Mouse (Mus musculus) neural tube, embryonic 13.5 days (tissue): ENCODE results near the gene Sgsm3. TPM values are rescaled to one million over a fixed set of nuclear protein-coding genes. Genes with fewer than 3 reads are reported as not detected.

Source experiments
- ATAC-seq: fragments of 200-750 bp; cut with Nextera tagmentation; 2 replicates; pipeline ENCODE4 v1.8.0; 2017; ENCODE audit warnings: low read depth, mild to moderate bottlenecking, moderate TSS enrichment, moderate library complexity
- H3K27ac ChIP-seq: fragments of 300-500 bp; sonication (generic); replicated peaks from 2 replicates; pipeline ENCODE4 v1.5.1; 2015; ENCODE audit warnings: moderate library complexity, mild to moderate bottlenecking, inconsistent platforms
- H3K27me3 ChIP-seq: fragments of 300-500 bp; sonication (generic); 2 replicates; pipeline ENCODE4 v1.6.1; 2015; ENCODE audit warnings: mild to moderate bottlenecking, inconsistent platforms
- H3K36me3 ChIP-seq: fragments of 300-500 bp; sonication (generic); 2 replicates; pipeline ENCODE4 v1.6.1; 2015; ENCODE audit warnings: mild to moderate bottlenecking, inconsistent platforms
- H3K4me1 ChIP-seq: fragments of 300-500 bp; sonication (generic); replicated peaks from 2 replicates; pipeline ENCODE4 v1.6.1; 2015; ENCODE audit warnings: inconsistent platforms
- H3K4me2 ChIP-seq: fragments of 300-500 bp; sonication (generic); 2 replicates; pipeline ENCODE4 v1.6.1; 2015; ENCODE audit warnings: inconsistent platforms, mild to moderate bottlenecking, moderate library complexity
- H3K4me3 ChIP-seq: fragments of 300-500 bp; sonication (generic); 2 replicates; pipeline ENCODE4 v1.5.1; 2015; ENCODE audit warnings: mild to moderate bottlenecking, inconsistent platforms
- H3K9ac ChIP-seq: fragments of 300-500 bp; sonication (generic); 2 replicates; pipeline ENCODE4 v1.6.1; 2015; ENCODE audit warnings: moderate library complexity, mild to moderate bottlenecking, inconsistent platforms
- H3K9me3 ChIP-seq: fragments of 300-500 bp; sonication (generic); 2 replicates; pipeline ENCODE4 v1.6.1; 2016; ENCODE audit warnings: inconsistent platforms
- WGBS: fragments of 180-500 bp; shearing (Covaris S2); methylation state at CpG from one replicate; pipeline ENCODE4 v1.1.7; 2015; 5-methylcytosine and 5-hydroxymethylcytosine counted together
- polyA plus RNA-seq: library from polyadenylated mRNA; unstranded; fragments of >200 nt; fragmentation: Nextera tagmentation; extraction: Ambion mirVana; gene quantifications from 2 replicates; pipeline ENCODE4 v1.2.1, GENCODE M21; 2015

The Sgsm3 gene
- polyA plus RNA-seq, 1 experiment from 2014 or later: 55.8 TPM

DNA sequence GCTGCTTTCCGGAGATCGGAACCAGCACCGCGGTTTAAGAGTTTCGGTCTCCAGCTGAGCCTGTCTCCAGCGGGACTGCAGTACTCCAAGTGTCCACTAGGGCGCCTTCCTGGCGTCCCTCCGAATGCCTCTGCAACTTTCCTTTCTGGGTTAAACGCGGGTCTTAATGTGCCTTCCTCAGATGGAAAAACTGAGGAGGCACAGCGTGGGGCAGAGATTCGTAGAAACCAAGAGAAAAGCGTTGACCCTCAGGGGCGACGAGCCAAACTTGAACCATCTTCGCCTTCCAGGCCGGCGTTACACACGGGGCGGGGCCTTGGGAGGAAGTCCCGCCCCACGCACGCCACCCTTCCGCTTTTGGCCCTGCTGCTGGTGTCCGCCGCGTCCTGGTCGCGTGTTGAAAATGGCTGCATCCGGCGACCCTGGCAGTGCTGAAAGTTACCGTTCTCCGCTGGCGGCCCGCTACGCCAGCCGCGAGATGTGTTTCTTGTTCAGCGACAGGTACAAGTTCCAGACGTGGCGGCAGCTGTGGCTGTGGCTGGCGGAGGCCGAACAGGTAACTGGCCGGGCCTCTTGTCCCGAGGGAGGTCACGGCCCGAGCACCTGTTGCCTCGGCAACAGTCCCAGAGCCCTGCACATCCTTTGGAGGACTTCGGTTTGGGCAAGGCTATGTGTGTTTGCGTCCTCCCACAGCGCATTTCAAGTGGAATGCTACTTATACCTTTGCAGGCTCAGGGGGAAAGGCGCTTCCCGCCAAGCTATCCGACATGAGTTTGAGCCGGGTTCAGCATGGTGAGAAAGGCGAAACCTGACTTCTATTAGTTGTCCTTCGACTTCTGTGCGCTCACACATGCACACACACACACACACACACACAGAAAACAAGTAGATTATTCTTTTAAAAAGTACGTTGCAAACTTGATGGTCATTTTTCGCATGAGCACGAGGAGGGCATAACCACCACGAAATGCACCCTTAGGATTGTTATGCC lies 29.1 kb upstream of the Sgsm3 start, which contains the start of gene Adsl:
Gene Adsl (plus strand): TSS at position 346 of the 991 bp plus-strand sequence.
- whole genome bisulfite sequencing: under 1% methylated on average over 63 of the region's 63 CpGs
- Histone ChIP-seq H3K27ac (peak within 1 kb of the TSS; percentile 74), H3K36me3 (peaks cover 14% of the 10 kb centered on the region), H3K4me3 (peak within 1 kb of the TSS; percentile 92), H3K27me3 (no peaks in the 10 kb centered on the region), H3K9ac (peak within 1 kb of the TSS; percentile 81), H3K9me3 (no peaks in the 10 kb centered on the region), H3K4me1 (peaks cover 18% of the 10 kb centered on the region), H3K4me2 (peak within 1 kb of the TSS; percentile 77)
- peak; percentile 96 for ATAC-seq

- H3K4me2 ChIP-seq: peak overlapping the region; percentile 77
- peaks cover 24% of the 10 kb centered on the region for H3K36me3 ChIP-seq
- ATAC-seq: no peak
- no peak overlapping the region for H3K27ac ChIP-seq
- H3K9ac ChIP-seq: peak overlapping the region; percentile 81
- H3K9me3 ChIP-seq: no peaks in the 10 kb centered on the region
- H3K4me1 ChIP-seq: peaks cover 18% of the 10 kb centered on the region
- H3K27me3 ChIP-seq: no peaks in the 10 kb centered on the region
- H3K4me3 ChIP-seq: peak overlapping the region; percentile 92
- WGBS: 76% methylated on average over 4 of the region's 4 CpGs
Measured at GRCm38 (mm10) chr15:80949431-80949830, 28.1 kb upstream of the Sgsm3 start.

- H3K4me1 ChIP-seq: peaks cover 18% of the 10 kb centered on the region
- H3K9ac ChIP-seq: no peak overlapping the region
- peaks cover 30% of the 10 kb centered on the region for H3K36me3 ChIP-seq
- 86% methylated on average over 7 of the region's 7 CpGs for WGBS
- no peak overlapping the region for H3K4me2 ChIP-seq
- no peaks in the 10 kb centered on the region for H3K27me3 ChIP-seq
- H3K4me3 ChIP-seq: peak overlapping the region; percentile 92; the same call in 1 of the 2 replicates
- H3K9me3 ChIP-seq: no peaks in the 10 kb centered on the region
- no peak for ATAC-seq
- H3K27ac ChIP-seq: no peak overlapping the region
Measured at GRCm38 (mm10) chr15:80950055-80950454, 27.5 kb upstream of the Sgsm3 start.

- H3K36me3 ChIP-seq: peaks cover 60% of the 10 kb centered on the region
- H3K27me3 ChIP-seq: no peaks in the 10 kb centered on the region
- no peak overlapping the region for H3K27ac ChIP-seq
- no peak for ATAC-seq
- H3K4me3 ChIP-seq: no peak overlapping the region
- no peak overlapping the region for H3K4me2 ChIP-seq
- whole genome bisulfite sequencing: 94% methylated on average over 9 of the region's 9 CpGs
- no peak overlapping the region for H3K9ac ChIP-seq
- H3K9me3 ChIP-seq: no peaks in the 10 kb centered on the region
- peaks cover 14% of the 10 kb centered on the region for H3K4me1 ChIP-seq
Measured at GRCm38 (mm10) chr15:80953971-80954370, 23.6 kb upstream of the Sgsm3 start.

DNA sequence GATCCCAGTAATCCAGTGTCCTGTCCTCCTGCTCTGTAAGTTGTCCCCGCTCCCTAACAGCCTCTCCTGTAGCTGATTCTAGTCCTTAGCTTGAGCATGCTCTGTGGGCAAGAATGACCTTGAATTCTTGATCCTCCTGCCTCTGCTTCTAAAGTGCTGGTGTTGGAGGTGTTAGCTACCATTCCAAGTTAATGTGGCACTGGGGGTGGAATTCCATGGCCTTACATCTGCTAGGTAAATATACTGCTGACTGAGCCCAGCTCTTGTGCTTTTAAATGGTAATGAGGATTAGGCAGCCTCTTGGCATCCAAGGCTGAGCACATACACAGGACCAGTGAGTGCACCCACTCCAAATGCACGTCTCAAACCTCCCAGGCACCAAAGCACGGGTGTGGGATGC lies 22.7 kb upstream of the Sgsm3 start:
- Histone ChIP-seq H3K4me1 (peaks cover 6% of the 10 kb centered on the region), H3K4me2 (no peak overlapping the region), H3K4me3 (no peak overlapping the region), H3K27ac (no peak overlapping the region), H3K9ac (no peak overlapping the region), H3K27me3 (no peaks in the 10 kb centered on the region), H3K36me3 (peaks cover 69% of the 10 kb centered on the region), H3K9me3 (no peaks in the 10 kb centered on the region)
- 93% methylated on average over 3 of the region's 3 CpGs for WGBS
- no peak for ATAC-seq

DNA sequence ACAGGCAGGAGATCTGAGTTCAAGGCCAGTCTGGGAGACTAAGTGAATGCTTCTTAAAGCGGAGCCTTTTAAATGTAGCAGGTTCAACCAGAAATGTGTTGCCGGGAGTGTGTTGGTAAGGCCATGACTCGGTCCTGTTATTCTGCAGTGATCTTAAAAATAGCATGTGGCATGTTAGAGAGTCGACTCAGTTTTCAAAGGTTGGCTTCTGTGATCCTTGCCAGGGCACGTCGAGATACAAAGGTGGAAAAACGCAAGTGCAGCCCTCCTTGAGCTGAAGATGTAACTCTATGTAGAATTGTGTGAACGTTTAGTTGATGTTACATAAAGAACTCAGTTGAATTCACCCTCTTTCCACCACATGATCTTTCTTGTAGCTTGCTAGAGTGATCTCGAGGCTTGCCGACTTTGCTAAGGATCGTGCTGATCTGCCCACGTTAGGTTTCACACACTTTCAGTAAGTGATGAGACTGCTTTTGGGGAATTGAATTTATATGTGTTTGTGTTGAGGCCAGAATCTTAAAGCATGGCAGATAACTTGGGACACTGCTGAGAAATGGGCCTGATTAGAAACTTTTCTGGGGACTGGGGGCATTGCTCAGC lies 21.6 kb upstream of the Sgsm3 start:
- Histone ChIP-seq H3K4me1 (no peaks in the 10 kb centered on the region), H3K27ac (no peak overlapping the region), H3K9ac (no peak overlapping the region), H3K4me2 (no peak overlapping the region), H3K27me3 (no peaks in the 10 kb centered on the region), H3K9me3 (no peaks in the 10 kb centered on the region), H3K4me3 (no peak overlapping the region), H3K36me3 (peaks cover 80% of the 10 kb centered on the region)
- 97% methylated on average over 12 of the region's 12 CpGs for WGBS
- no peak for ATAC-seq

DNA sequence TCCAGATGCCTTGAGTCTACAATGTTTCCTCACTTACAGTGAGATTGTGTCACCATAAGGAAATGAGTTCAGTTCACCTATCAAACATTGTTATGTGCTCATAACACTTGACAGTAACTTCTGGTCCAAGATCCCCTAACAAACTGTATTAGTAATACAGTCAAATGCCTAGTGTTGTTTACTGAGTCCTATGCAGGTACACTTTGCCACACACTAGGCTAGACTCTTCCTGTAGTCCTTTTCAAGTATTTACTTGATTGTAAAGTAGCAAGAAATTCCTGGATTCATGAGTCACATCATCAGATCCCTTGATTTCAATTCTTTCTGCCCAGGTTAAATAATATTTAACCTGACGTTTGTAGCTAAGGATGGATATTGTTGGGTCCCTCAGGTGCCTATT lies 8.2 kb upstream of the Sgsm3 start:
- no peak overlapping the region for H3K4me3 ChIP-seq
- H3K4me1 ChIP-seq: no peaks in the 10 kb centered on the region
- no peak overlapping the region for H3K27ac ChIP-seq
- 88% methylated on average over 1 of the region's 1 CpGs for WGBS
- no peaks in the 10 kb centered on the region for H3K9me3 ChIP-seq
- no peak overlapping the region for H3K9ac ChIP-seq
- no peaks in the 10 kb centered on the region for H3K27me3 ChIP-seq
- no peak overlapping the region for H3K4me2 ChIP-seq
- peaks cover 59% of the 10 kb centered on the region for H3K36me3 ChIP-seq
- no peak for ATAC-seq

DNA sequence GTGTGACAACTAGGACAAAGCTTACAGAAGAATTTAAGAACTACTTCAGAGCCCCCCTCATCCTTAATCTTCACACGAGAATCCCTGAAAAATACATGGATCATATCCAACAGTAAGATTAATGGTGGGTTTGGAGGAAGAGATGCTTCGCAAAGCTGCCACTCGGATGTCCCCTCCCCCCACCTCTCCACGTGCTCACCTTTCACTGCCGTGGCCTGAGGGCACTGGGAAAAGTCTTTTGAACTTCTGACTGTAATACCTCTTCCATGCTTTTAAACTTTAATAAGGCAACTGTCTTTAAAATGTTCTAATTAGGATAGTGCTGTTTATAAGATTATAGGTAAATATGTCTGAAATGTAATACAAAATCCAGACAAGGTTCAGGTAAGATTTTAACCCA lies 3.3 kb upstream of the Sgsm3 start:
- Histone ChIP-seq H3K4me3 (no peak overlapping the region), H3K9me3 (no peaks in the 10 kb centered on the region), H3K27me3 (no peaks in the 10 kb centered on the region), H3K4me1 (peaks cover 14% of the 10 kb centered on the region), H3K4me2 (no peak overlapping the region), H3K9ac (no peak overlapping the region), H3K36me3 (peaks cover 17% of the 10 kb centered on the region), H3K27ac (no peak overlapping the region)
- no peak for ATAC-seq
- 52% methylated on average over 5 of the region's 5 CpGs for WGBS

- H3K4me2 ChIP-seq: no peak overlapping the region
- no peaks in the 10 kb centered on the region for H3K9me3 ChIP-seq
- H3K36me3 ChIP-seq: peaks cover 3% of the 10 kb centered on the region; the same call in 1 of the 2 replicates
- H3K27me3 ChIP-seq: no peaks in the 10 kb centered on the region
- 84% methylated on average over 3 of the region's 3 CpGs for WGBS
- H3K4me1 ChIP-seq: peaks cover 18% of the 10 kb centered on the region
- H3K9ac ChIP-seq: 0 out of 2 replicates have a peak overlapping the region, but pooled peaks have one; percentile 13
- H3K27ac ChIP-seq: no peak overlapping the region
- no peak for ATAC-seq
- no peak overlapping the region for H3K4me3 ChIP-seq
Measured at GRCm38 (mm10) chr15:80975666-80976065, 1.9 kb upstream of the Sgsm3 start.

DNA sequence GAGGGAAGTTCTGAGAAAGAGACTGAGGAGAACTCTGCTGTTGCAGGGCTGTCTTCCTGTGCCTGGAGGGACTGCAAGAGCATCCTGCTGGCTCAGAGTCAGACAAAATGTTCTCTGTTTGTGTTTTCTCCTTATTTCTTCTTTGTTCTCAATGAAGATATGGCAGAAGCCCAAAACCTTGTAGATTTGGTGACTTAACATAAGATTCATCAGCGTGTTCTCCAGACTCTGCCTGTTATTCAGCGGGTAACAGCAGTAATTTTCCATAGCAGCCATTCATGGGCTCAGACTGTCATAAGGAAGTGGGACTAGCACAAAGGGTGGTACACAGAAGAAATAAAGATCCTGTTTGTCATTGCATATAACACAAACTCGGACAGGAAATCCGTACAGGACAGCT lies 2.0 kb downstream of the Sgsm3 start:
- Histone ChIP-seq H3K36me3 (no peaks in the 10 kb centered on the region), H3K9me3 (no peaks in the 10 kb centered on the region), H3K27ac (no peak overlapping the region), H3K4me3 (no peak overlapping the region), H3K4me1 (peaks cover 18% of the 10 kb centered on the region), H3K9ac (no peak overlapping the region), H3K4me2 (no peak overlapping the region), H3K27me3 (no peaks in the 10 kb centered on the region)
- 77% methylated on average over 4 of the region's 4 CpGs for WGBS
- no peak for ATAC-seq

DNA sequence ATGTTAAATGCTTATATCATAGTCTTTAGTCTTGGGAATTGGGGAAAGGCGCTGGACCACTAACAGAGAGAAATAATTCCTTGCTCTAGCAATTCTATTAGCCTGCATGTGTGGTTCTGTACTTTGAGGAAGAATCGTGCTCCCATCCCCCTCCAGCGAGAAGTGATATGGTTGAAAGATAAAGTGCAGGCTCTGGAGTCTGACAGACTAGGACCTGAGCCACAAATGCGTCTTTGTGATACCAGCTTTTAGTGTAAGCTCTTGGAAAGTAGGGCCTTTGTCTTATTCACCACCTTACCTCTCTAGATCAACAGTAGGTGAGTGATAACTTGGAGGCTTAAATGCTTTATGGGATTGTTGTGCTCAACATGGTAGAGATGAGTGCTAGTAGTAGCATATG lies 3.6 kb downstream of the Sgsm3 start:
- Histone ChIP-seq H3K4me3 (no peak overlapping the region), H3K27me3 (no peaks in the 10 kb centered on the region), H3K27ac (no peak overlapping the region), H3K4me1 (peaks cover 18% of the 10 kb centered on the region), H3K9ac (no peak overlapping the region), H3K9me3 (no peaks in the 10 kb centered on the region), H3K4me2 (no peak overlapping the region), H3K36me3 (no peaks in the 10 kb centered on the region)
- no peak for ATAC-seq
- WGBS: 94% methylated on average over 4 of the region's 4 CpGs

DNA sequence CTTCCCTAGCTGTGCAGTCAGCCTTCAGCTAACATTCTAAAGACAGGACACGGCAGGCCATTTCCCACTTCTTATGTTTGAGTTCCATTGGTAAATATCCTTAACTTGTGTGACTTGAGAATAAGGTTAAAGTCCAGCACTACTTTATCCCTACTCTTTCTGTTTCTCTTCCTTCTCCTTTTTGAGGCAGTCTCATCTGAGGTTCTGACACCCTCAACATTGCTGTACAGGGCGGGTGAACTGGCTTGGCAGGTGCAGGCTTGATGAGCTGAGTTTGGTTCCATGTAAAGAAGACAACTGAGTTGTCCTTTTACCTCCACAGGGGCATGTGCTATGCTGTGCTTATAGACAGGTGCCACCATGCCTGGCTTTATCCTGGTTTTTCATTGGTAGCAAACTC lies 5.7 kb downstream of the Sgsm3 start:
- Histone ChIP-seq H3K27me3 (no peaks in the 10 kb centered on the region), H3K4me2 (no peak overlapping the region), H3K9me3 (no peaks in the 10 kb centered on the region), H3K4me1 (peaks cover 15% of the 10 kb centered on the region), H3K9ac (no peak overlapping the region), H3K27ac (no peak overlapping the region), H3K36me3 (no peaks in the 10 kb centered on the region), H3K4me3 (no peak overlapping the region)
- ATAC-seq: no peak
- 89% methylated on average over 2 of the region's 2 CpGs for WGBS
